Mouse (Mus musculus) mouse trophoblast stem cell (cell line): ENCODE measurements around the gene Zfp462.

Experiments used
- in situ Hi-C, 2 experiments: fragments of 300-500 bp; cut with MseI, MboI; formaldehyde crosslinking; loops; 2 replicates in 1 of 2; 3 replicates in 1 of 2; pipeline ENCODE4 v1.15.1; 2025

Zfp462 gene

GRCm38 (mm10) chr4:54950136-54950535 is 5.3 kb downstream of the Zfp462 start:
- in situ Hi-C loops = no loop called here

- in situ Hi-C loops = no loop called here
Measured at GRCm38 (mm10) chr4:54950866-54951265, 6.0 kb downstream of the Zfp462 start.

- in situ Hi-C loops = no loop called here
Measured at GRCm38 (mm10) chr4:54953657-54954395, 9.0 kb downstream of the Zfp462 start.

GRCm38 (mm10) chr4:54954455-54954854 is 9.6 kb downstream of the Zfp462 start:
- in situ Hi-C loops = no loop called here

DNA sequence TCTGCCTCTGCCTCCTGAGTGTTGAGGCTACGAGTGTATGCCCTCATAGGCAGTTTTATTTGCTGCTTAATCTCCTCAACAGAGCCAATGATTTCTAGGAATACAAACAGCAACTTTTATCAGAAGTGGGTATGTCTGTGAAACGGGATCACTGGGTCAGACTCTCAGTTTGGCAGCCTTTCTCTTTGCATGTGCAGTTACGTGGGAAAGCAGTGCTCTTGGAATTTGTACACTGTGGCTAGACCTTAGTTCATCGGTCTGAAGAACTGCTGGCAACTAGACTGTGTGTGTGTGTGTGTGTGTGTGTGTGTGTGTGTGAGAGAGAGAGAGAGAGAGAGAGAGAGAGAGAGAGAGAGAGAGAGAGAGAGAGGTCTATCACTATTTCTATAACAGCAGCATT is 15.9 kb downstream of the Zfp462 start:
- in situ Hi-C loops = no loop called here

DNA sequence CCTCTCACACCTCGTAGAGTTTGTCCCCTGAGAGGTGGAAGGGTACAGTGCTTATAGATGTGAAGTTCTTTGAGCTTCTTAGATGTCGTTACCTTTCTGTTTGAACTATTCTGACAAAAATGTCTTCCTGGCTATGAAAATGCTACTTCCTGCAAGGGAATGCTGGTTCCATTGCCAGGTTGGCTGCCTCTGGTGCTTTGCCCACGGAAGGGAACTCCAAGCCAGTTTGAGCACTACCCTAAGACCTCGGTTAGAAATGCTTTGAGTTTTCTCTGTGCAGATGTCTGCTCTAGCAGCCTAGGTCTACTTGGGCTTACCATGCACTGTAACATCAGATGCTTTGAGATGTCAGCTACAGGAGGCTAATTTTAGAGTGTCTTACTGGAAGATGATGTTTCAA is 17.3 kb downstream of the Zfp462 start:
- in situ Hi-C loops = no loop called here

DNA sequence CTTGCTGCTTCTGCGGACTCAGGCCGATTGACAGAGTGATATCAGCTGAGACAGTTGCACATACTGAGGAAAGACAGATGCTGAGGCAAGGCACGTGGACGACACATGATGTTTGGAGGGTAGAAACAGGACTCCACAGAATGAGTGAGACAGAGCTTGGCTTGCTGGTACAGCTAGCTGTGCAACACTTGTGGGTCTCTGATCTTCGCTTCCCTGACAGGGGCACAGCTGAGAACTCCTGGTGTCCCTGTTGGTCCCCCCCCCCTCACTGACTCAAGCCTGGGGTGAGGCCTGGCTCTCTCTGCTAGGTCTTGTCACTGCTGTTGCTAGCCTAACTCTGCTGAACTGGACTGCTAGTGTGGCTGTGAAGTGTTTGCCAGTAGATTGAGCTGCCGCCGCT is 18.7 kb downstream of the Zfp462 start:
- in situ Hi-C loops = no loop called here

- in situ Hi-C loops = no loop called here
Measured at GRCm38 (mm10) chr4:54965169-54965695, 20.4 kb downstream of the Zfp462 start.

GRCm38 (mm10) chr4:54966161-54966806 is 21.4 kb downstream of the Zfp462 start:
- in situ Hi-C loops = no loop called here

DNA sequence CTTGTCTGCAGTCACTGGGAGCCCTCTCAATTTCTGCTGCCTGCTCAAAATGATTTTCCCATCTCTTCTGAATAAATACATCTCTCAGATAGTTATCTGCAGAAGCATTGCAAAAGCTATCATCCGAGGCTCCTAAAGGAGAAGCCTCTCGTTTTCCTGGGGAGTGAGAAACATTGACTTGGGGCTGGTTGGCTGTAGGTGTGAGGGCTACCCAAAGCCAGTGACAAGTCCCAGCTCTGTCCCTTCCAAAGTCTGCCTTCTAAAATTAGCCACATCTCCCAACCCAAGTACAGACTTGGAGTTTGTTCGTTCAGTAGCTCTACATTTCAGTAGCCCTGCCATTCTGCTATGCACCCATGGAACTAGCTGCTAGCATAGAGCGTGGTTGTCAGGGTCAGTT is 22.3 kb downstream of the Zfp462 start:
- in situ Hi-C loops = no loop called here

GRCm38 (mm10) chr4:54967721-54968120 is 22.9 kb downstream of the Zfp462 start:
- in situ Hi-C loops = no loop called here

DNA sequence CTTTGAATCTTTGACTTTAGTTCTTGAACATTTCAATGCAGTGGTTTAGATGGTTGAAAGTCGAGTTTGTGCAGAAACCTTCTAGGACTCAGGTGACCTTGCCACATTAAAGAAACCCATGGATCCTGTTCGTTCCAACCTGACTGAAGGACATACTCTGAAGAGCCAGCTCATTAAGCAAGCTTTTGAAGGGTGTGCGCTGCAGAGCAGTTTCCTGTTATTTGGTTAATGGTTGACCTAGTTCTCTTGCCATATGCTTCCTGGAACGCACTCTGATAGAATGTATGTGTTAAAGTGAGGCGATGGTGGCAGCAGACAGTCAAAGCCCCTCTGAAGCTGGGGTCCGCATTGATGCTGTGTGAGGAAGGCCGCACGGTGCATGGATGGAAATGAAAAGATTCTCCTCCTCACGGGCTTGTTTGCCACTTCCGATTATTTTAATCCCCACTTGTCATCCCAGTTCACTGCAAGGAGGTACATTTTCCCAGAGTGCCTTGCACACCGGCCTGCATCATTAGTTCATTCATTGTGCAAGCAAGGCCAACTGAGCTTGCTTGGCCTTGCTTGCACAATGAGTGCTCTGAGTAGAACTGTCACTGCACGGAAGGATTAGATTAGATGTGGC is 24.9 kb downstream of the Zfp462 start:
- in situ Hi-C loops = no loop called here

DNA sequence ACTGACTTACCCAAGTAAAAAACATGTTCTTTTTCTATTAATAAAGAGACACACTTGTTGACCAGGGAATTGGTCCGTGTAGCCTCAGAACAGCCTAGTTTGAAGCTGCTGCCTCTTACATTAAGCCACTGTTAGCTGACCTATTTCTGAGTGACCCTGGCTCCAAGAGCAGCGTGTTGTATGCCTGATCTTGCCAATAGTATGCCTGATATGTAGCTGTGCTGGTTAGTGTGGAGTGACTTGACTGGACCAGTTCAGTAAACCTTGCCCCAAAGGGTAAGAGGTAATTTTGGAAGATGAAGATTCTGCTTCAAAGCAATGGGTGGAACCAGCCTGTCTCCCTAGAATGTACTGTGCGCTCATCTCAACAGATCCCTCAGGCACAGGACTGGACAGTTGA is 26.5 kb downstream of the Zfp462 start:
- in situ Hi-C loops = no loop called here

DNA sequence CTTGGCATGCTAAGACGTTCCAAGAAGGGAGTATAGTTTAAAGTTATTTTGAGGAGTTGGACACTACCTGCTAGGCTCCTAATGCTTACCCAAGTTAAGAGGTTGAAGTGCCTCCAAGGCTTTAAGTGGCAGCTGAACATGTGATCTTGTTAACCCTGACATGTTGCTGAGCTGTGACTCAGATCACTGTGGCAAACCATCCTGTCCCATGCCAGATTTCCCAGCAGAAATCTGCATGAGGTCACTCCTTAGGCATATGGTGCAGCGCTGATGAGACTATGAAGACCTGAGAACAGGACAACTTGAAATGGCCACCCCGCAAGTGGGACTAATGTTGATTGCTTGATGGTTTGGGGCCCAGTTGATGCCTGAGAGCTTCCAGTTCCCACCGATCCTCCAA is 27.2 kb downstream of the Zfp462 start:
- in situ Hi-C loops = no loop called here

DNA sequence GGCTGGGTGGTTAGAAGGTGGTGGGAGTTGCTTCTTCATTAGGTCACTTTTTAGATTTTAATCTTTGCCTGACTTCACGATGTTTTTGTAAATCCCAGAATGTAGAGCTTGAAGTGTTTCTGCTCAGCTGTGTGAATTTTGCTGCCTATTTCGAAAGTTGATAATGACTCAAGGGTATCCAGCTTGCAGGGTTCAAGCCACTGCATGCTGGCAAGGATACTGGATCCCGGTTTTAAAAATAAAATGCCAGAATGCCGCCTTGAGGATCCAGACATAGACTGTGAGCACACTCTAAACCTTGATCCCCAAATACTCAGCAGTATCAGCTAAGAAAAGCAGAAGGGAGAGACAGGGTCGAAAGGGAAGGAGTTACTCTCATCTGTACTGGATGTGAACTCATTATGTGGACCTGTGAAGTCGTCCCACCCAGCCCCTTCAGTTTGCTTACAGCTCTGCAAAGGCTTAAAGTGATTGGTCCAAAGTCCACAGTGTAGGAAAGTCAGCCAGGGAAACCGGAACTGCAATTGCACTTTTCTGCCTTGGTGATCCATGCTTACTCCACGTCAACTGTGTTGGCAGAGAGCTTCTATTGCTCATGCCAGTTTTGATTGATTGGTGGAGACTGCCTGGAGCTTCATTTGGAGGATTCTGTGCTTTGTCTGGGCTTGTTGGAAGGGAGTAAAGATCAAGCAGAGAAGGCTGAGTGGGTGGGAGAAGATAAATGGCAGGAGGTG is 28.1 kb downstream of the Zfp462 start:
- in situ Hi-C loops = no loop called here

DNA sequence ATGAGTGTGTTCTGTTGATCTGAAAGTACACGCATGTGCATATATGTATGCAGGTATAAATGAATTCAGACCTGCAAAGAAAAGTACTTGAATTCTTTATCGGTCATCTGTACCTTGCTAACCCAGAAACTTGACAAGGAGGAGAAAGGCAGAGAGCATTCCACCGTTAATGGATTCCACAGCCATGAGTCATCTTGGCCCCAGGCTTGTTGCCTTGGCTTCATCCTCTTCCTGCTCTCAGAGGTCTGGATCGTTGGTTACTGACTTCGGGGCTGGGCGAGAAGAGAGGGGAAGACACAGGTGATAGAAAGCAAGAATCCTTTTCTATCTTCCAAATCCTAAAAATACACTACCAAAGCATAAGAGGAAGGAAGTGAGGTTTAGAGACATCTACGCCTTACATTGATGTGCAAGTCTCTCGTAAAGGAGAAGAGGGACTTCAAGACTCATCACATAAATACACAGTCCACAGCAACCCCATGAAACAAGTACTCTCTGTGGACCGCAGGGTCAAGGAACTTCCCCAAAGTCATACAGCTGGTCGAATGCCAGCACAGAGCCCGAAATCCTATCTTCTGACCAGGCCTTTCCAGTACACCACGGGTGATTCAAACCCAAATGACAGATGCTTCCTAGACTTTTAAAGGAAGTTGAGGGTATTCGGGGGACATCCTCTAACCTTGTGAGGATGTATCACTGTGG is 35.1 kb downstream of the Zfp462 start:
- in situ Hi-C loops = no loop called here

DNA sequence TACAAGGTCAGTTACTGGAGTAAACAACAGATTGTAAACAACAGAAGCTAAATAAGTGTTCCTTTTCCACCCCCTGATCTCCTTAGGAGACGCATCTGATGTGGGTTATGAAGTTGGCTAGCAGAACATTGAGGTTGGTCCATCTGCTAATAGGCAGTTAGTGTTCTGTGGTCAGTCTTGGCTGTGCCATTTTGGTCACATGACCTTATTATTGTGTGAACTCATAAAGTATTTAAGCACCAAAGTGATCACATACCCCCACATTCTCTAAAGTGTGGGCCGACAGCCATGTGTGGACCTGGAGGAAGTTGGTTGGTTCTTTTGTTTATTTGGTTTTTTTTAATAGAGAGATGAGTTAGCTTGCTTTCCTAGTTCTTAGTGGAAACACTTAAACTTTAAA is 39.7 kb downstream of the Zfp462 start:
- in situ Hi-C loops = no loop called here

- in situ Hi-C loops = no loop called here
Measured at GRCm38 (mm10) chr4:54986671-54987070, 41.8 kb downstream of the Zfp462 start.

GRCm38 (mm10) chr4:54987256-54987655 is 42.4 kb downstream of the Zfp462 start:
- in situ Hi-C loops = no loop called here

DNA sequence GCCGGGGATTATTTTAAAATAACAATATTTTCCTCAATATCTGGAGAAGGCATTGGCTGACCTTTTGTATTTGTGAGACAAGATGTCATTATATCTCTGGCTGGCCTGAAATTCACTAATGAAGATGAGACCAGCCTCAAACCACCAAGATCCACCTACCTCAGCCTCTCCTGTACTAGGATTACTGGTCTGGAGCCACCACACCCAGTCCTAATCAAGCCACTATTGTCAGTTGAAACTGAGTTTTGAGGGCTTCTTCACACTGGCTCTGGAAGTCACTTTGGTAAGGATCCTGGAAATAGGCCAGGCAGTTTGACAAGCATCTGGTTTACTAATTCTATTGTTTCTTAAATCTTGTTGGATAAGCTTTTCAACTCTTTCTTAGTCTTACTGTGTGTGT is 43.1 kb downstream of the Zfp462 start:
- in situ Hi-C loops = no loop called here

- in situ Hi-C loops = no loop called here
Measured at GRCm38 (mm10) chr4:54991973-54992372, 47.1 kb downstream of the Zfp462 start.
